Mouse (Mus musculus): ENCODE measurements around the gene Pygm. TPM values are rescaled to one million over a fixed set of nuclear protein-coding genes. Genes with fewer than 3 reads are reported as not detected.

The Pygm gene
- total RNA-seq, 2 experiments from 2014 or later = 28.4 to 32.7 TPM

GRCm38 (mm10) chr19:6377327-6378040 lies 6.7 kb upstream of the Pygm start:
- H3K27ac ChIP-seq = no peak overlapping the region
- H3K4me3 ChIP-seq = no peak overlapping the region
- DNase-seq (ENCODE audit: extremely low spot score in 1 of 2, low spot score in 2 of 2) = no peak
- TF ChIP-seq CTCF (IDR thresholded peaks at IDR 0.05) = no peak
- intact Hi-C loops (cut with DNase I) = no loop called here

- H3K4me3 ChIP-seq = no peak overlapping the region
- no peak for TF ChIP-seq CTCF (IDR thresholded peaks at IDR 0.05)
- no peak overlapping the region for H3K27ac ChIP-seq
- no peak for DNase-seq (ENCODE audit: extremely low spot score in 1 of 2, low spot score in 2 of 2)
- intact Hi-C loops (cut with DNase I) = no loop called here
Observed at GRCm38 (mm10) chr19:6380411-6381166, 3.6 kb upstream of the Pygm start.

GRCm38 (mm10) chr19:6381238-6381637 lies 3.0 kb upstream of the Pygm start:
- intact Hi-C loops (cut with DNase I) = no loop called here

GRCm38 (mm10) chr19:6382323-6382924 lies 1.8 kb upstream of the Pygm start:
- intact Hi-C loops (cut with DNase I) = no loop called here
- H3K27ac ChIP-seq = no peak overlapping the region
- H3K4me3 ChIP-seq = no peak overlapping the region
- TF ChIP-seq CTCF (IDR thresholded peaks at IDR 0.05) = no peak
- DNase-seq (ENCODE audit: extremely low spot score in 1 of 2, low spot score in 2 of 2) = no peak

More at GRCm38 (mm10) chr19:6381238-6381637, 3.0 kb upstream of the Pygm start:
- DNase-seq (ENCODE audit: extremely low spot score in 1 of 2, low spot score in 2 of 2) = no peak
- Histone ChIP-seq H3K27ac (no peak overlapping the region), H3K4me3 (no peak overlapping the region)
- TF ChIP-seq CTCF (IDR thresholded peaks at IDR 0.05) = no peak

- Histone ChIP-seq H3K27ac (peak overlapping the region; percentile 56), H3K4me3 (no peak overlapping the region)
- TF ChIP-seq CTCF (IDR thresholded peaks at IDR 0.05) = no peak
- intact Hi-C loops (cut with DNase I) = no loop called here
- DNase-seq (ENCODE audit: extremely low spot score in 1 of 2, low spot score in 2 of 2) = no peak
Observed at GRCm38 (mm10) chr19:6383470-6383869, 729 bp upstream of the Pygm start.

- Histone ChIP-seq H3K27ac (no peak overlapping the region), H3K4me3 (no peak overlapping the region)
- no peak for DNase-seq (ENCODE audit: extremely low spot score in 1 of 2, low spot score in 2 of 2)
- intact Hi-C loops (cut with DNase I) = no loop called here
- TF ChIP-seq CTCF (IDR thresholded peaks at IDR 0.05) = no peak
Observed at GRCm38 (mm10) chr19:6384954-6385353, 755 bp downstream of the Pygm start.

GRCm38 (mm10) chr19:6385419-6385818 lies 1.2 kb downstream of the Pygm start:
- Histone ChIP-seq H3K4me3 (no peak overlapping the region), H3K27ac (no peak overlapping the region)
- no peak for TF ChIP-seq CTCF (IDR thresholded peaks at IDR 0.05)
- no peak for DNase-seq (ENCODE audit: extremely low spot score in 1 of 2, low spot score in 2 of 2)
- intact Hi-C loops (cut with DNase I) = no loop called here

GRCm38 (mm10) chr19:6385821-6386220 lies 1.6 kb downstream of the Pygm start:
- no peak for TF ChIP-seq CTCF (IDR thresholded peaks at IDR 0.05)
- H3K4me3 ChIP-seq = no peak overlapping the region
- intact Hi-C loops (cut with DNase I) = no loop called here
- DNase-seq (ENCODE audit: extremely low spot score in 1 of 2, low spot score in 2 of 2) = no peak
- H3K27ac ChIP-seq = no peak overlapping the region

GRCm38 (mm10) chr19:6386234-6386633 lies 2.0 kb downstream of the Pygm start:
- no peak for TF ChIP-seq CTCF (IDR thresholded peaks at IDR 0.05)
- Histone ChIP-seq H3K27ac (no peak overlapping the region), H3K4me3 (no peak overlapping the region)
- intact Hi-C loops (cut with DNase I) = no loop called here
- DNase-seq (ENCODE audit: extremely low spot score in 1 of 2, low spot score in 2 of 2) = no peak

- TF ChIP-seq CTCF (IDR thresholded peaks at IDR 0.05) = peak; percentile 10; the same call in 1 of the 2 replicates
- no peak overlapping the region for H3K4me3 ChIP-seq
- intact Hi-C loops (cut with DNase I) = no loop called here
- no peak for DNase-seq (ENCODE audit: extremely low spot score in 1 of 2, low spot score in 2 of 2)
- no peak overlapping the region for H3K27ac ChIP-seq
Observed at GRCm38 (mm10) chr19:6388006-6388405, 3.8 kb downstream of the Pygm start.

- Histone ChIP-seq H3K4me3 (no peak overlapping the region), H3K27ac (no peak overlapping the region)
- DNase-seq (ENCODE audit: extremely low spot score in 1 of 2, low spot score in 2 of 2) = no peak
- intact Hi-C loops (cut with DNase I) = no loop called here
- no peak for TF ChIP-seq CTCF (IDR thresholded peaks at IDR 0.05)
Observed at GRCm38 (mm10) chr19:6389803-6390202, 5.6 kb downstream of the Pygm start.

- Histone ChIP-seq H3K4me3 (no peak overlapping the region), H3K27ac (no peak overlapping the region)
- DNase-seq (ENCODE audit: extremely low spot score in 1 of 2, low spot score in 2 of 2) = no peak
- intact Hi-C loops (cut with DNase I) = no loop called here
- TF ChIP-seq CTCF (IDR thresholded peaks at IDR 0.05) = no peak
Observed at GRCm38 (mm10) chr19:6390251-6390650, 6.1 kb downstream of the Pygm start.
